Mouse (Mus musculus) layer of hippocampus, adult 11-12 months (tissue): ENCODE data around the gene Pacsin2.
"Not testable (repeated sequence)": the region's sequence is repeated elsewhere in the genome, so short reads cannot be mapped to it uniquely, and the experiment has no call there.

ENCODE experiments used
- DNase-seq: peaks from one replicate; pipeline ENCODE4 v3.0.0; 2022; ENCODE audit warnings: low spot score

The Pacsin2 gene

DNA sequence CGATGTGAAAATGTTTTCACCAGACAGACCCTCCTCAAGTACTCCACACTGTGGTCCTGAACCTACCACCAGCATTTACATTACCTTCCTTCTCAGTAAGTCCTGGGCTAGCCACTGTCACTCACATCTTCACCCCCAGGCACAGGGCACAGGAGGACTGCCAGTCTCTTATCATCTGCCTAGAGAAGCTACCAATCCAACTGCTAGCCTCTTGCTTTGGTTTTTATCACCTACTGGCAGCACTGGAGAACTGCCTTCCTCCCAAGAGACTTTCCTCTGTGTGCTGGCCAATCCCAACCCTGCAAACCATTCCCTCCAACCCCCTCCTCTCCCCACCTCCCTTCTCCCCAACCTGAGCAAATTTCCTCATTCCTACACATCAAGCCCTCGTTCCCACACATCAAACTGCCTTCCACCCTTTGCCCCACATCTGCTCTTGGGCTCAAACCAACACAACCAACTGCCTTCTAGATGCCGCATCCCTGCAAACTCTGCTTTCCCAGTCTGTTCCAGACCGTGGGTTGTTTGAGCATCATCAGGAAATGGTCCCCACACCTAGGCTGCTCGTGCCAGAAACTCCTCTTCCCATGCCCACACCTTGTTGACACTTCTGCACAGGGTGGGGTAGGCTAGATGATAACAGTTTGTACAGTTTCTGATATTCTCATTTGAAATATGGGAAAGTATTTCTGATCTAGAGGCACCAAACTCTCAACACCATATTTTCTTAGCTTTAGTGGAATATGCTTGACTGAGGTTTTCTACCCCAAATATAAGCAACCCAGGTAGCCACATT is 40.6 kb downstream of the Pacsin2 start:
- no peak for DNase-seq

DNA sequence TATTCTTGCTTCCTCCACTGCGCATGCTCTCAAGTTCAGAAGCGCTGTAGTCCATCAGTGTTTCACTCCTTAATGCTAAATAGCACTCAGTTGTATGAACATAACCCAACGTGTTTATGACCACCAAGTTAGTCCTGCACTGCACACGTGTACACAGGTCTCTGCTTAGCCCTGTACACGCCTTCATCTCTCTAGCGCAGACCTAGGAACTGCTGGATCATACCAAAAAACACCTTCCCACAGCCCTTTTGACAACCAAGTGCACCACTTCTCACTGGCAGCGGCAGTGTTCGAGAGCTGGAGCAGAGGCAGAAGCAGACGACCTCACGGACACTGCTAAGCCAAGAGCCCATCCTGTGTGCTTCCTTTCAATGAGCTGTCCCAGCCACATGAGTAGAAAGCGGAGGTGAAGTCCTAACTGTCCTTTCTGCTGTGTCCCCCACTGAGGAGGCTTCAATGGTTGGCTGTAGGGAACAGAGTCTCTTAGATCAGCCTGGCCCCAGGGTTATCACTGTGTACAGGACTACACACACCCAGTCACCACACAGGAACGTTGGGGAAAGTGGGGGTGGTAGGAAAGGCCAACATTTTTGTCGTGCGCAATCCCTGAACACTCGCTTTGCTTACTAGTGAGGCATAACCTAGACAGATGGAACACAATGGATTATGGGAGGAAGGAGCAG is 42.0 kb downstream of the Pacsin2 start:
- DNase-seq: no peak

DNA sequence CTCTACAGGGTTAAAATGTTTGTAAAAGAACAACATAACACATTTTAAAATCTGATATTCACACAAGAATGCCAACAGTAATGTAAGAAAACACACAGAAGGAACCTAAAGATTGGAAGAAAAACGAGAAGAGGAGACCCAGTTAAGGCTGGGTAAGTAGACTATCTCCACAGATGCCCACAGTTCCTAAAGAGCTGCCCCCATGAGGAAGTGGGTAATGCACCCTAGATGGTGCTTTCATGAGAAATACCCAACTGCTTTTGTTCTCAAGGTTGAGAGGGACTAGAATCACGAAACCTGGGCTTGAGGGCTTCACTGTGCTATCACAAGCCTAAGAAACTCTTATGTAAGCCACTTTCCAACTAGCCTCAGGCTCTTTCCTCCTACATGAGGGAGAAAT is 44.8 kb downstream of the Pacsin2 start:
- DNase-seq: no peak

DNA sequence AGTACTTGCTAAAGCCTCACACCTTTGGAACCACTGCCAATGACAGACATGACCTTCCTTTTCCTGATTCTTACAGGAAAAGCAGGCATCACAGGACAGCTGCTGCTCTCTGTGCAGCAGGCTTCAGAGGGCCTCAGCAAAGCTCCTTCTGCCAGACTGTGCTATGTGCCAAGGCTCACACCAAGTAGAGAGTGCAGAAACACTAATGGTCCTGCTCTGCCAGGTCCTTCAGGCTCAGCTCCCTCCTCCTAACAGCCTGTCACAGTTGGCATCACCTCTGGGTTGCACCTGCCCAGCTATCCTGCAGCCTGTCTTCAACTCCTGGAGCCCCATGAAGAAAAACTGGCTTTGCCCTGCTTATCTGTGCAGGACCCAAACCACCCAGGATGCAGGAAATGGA is 45.7 kb downstream of the Pacsin2 start:
- no peak for DNase-seq

DNA sequence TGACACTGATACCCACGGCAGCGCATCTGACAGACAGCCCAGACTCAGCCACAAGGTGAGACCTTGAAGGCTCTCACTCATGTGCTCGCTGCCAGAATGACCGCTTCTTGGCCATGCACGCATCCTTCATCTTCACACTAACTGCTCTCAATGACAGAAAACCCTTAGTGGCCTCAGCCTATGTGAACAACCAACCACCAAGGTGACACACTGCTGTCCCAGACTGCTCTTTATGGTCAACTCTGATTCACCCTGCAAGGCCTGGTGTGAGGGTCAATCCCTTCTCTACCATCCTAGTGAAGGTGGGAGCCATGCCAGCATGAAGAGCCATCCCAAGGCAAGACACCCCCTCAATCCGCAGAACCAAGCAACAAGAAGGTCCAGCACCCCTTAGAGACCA is 46.5 kb downstream of the Pacsin2 start:
- DNase-seq: no peak

DNA sequence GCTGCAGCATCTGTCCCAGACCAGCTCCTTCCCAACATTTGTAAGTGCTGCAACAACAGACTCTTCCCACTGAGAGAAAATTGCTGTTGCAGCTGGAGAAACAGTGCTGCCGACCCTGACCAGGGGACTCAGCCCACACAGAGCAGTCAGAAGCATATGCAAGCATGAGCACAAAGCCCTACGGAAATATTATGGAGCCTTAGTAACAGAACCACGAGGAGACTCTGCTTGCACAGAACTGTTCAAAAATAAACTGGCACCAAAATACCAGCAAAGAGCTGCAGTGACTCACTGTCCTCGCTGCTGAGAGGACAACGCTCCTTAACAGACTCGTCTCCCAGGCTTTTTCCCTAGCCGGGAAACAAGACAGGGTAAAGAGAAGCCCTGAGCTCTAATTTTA is 47.0 kb downstream of the Pacsin2 start:
- DNase-seq: peak; percentile 56

DNA sequence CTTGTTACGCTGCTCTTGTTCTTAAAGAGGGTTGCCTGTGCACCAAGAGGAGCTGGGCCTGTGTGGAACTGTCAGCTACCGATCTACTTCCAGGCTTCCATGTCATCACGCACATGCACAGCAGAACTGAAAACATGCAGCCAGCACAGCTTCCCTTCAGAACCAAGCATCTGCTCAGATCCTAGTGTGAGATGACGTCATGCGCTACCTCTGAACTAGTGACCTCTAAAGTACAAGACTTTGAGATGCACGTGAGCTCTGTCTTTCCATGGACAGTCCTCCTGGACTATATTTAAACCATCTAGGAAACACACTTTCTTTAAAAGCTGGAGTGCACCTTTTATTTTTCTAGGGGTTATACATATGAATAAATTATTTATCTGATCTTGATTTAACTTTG is 49.0 kb downstream of the Pacsin2 start:
- DNase-seq: no peak

DNA sequence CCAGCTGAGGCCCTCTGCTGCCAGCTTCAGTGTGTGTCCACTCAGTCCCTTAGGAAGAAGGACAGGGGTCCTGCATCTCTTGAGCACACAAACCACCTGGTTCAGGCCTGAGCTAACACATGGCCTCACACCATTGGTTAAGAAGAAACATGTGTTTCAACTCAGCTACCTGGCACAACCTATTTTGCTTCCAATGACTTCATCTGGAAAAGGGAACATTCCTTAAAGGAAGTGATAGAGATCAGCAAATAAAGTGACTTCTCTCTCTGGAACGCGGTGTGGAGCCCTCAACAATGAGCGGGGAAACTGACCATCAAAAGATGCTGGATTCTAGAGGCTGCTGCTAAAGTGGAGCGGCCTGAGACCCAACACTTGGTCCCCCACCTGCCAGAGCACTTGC is 52.8 kb downstream of the Pacsin2 start:
- no peak for DNase-seq

DNA sequence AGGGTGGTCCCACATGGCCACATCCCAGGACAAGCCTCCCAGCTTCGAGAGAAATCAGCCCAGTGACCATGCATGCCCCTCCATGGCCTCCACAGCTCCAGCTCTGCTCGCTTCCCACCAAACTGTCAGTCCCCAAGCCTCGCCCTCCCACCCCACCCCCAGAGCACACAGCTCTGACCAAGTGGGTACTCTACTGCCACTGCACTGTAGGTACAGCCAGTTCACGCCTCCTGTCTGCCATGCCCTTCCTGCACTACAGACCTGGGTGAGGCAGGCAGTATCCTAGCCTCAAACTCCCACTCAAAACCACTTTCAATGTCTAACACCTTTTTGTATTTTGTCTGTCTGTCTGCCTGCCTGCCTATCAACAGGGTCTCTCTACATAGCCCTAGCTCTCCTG is 53.7 kb downstream of the Pacsin2 start:
- DNase-seq: no peak

DNA sequence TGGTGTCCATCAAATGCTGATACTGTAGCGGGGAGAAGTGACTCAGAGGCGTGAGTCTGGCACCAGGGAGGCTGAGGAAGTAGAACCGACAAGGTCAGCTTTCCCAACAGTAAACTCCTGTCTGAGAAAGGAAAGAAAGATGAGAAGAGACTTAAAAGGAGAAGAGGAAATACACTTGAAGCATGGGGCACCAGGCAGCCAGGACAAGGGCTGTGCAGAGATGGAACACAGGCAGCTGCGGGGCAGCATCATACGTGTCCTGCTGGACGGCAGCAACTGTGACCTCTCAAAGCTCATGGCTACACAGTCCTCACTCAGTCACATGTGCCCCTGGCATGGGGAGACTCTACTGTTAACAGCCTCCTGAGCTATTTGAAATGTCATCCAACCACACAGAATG is 54.1 kb downstream of the Pacsin2 start:
- no peak for DNase-seq

DNA sequence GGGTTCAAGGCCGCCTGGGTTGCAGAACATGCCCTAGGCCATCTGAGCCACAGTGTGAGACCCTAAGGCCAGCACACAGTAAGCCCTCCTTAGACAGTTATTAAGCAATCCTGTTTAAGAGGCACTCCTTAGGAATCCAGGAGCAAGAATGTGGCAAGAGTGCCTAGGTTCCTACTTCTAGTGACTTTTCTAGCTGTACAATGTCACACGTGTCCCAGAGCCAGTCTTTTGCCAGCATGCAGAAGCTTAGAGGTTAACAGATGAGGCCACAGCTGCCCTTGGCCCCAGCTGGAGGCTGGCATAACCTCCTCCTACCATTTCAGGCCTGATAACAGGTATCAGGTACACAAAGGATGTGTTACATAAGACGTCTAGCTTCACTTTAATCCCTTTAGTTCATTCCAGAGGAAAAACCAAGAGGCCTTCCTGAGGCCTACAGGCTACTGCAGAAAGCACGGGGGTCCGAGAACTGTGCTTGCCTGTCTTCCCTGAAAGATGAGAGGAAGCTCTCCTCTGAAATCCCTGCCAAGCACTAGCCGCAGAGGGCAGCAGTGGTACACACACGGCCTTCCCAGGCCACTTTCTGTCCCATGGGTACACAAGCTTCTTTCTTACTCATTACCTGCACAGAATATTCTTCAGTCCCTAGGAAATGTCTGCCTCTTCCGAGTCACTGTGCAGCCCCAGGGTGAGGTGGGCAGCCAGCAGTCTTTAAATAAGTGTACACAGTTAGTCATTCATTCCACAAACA is 55.5 kb downstream of the Pacsin2 start:
- no peak for DNase-seq

DNA sequence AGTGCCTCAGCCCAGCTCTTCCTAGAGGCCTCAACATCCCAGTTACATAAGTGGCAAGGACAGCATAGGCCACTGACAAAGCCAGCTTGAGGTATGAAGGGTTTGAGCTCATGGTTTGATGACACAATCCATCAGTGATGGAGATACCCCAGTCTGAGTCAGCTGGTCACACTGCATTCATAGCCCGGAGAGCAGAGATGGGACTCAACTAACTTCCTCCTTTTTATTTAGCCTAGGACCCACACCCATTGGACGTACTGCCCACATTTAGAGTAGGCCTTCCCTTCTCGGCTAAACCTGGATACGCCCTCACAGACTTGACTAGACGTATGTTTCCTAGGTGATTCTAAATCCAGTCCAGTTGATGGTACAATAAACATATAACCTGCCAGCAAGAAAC is 56.2 kb downstream of the Pacsin2 start:
- no peak for DNase-seq

DNA sequence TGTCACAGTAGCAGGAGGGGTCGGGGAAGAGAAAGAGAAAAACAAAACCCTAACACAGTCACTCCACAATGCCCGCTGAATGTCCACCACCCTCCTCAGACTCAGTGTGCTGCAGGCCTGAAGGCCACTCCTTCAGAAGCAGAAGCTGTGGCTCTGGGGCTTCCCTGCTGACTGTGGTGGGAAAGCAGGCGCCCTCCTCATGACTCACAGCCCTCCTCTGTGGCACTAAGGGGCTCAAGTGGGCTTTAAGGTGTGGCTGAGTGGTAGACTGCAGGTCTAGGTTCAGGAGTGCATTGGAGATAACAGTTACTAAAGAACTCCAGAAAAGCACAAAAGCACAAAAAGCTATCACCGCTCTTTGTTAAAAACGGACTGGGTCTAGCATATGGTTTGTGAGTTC is 56.9 kb downstream of the Pacsin2 start:
- DNase-seq: no peak

DNA sequence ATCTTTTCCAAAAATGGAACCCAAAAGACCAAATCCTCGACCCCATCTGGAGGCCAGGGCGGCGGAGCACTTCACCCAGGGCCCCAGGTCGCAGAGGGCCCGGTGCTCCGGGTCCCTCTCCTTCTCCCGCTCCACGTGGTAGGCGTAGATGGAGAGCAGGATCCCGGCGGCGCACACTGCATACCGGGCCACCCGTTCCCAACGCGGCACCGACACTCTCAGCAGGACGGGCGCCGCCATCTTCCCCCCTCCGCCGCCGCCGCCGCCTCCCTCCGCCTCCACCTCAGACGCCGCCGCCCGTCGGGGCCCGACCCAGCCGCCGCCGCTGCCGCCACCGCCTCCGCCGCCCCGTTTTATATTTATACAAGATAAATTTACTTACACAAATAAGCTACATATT is 58.5 kb downstream of the Pacsin2 start:
- DNase-seq: not testable (repeated sequence)

DNA sequence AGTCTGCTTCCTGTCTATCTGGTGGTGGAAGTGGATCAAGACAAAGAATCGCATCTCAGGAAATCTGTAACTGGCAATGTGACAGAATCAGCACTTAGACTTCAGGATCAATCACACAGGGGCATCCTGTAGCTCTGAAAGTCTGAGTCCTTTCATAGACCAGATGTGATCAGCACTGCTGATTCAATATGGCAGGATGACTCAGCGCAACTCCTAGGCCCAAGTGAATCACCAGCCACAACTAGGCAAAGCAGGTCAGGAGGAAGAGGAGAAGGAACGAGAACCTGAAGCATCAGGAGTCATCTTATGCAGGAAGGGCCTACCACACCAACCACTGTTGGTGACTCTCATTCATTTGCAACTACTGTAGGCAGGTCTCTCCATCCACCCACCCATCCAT is 60.4 kb downstream of the Pacsin2 start:
- no peak for DNase-seq

DNA sequence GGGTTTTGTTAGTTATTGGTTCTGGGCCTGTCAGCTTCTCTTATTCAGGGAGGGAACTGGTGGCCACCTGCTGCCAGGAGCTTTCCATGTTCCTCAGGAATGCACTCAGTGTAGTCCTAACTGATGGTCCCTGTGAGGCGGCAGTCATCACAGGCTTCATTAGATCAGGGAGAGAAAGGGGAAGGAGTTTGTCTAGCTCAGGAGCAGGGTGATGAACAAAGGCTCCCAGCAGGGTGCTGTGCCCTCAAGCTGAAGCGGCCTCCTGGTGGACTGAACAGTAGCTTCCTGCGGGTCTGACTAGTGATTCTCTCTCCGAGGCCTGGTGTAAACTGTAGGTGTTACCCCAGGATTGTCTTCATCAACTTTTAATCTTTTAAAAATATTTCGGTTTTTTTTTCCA is 61.4 kb downstream of the Pacsin2 start:
- no peak for DNase-seq

DNA sequence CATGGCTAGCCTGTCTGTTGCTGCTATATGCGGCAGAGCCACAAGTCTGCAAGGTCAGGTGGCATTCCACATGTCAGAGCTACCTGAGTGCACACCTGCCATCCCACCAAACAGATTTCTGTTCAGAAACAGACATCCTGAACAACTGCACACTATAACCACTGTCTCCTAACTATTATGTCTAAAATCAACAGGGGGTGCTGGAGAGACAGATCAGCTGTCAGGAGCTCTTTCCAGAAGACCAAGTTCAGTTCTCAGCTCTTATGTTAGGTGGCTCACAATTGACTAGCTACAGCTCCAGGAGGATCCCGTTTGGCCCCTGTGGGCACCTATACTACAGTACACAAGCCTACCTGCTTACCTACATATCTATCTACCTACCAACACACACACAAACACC is 71.7 kb downstream of the Pacsin2 start:
- no peak for DNase-seq

DNA sequence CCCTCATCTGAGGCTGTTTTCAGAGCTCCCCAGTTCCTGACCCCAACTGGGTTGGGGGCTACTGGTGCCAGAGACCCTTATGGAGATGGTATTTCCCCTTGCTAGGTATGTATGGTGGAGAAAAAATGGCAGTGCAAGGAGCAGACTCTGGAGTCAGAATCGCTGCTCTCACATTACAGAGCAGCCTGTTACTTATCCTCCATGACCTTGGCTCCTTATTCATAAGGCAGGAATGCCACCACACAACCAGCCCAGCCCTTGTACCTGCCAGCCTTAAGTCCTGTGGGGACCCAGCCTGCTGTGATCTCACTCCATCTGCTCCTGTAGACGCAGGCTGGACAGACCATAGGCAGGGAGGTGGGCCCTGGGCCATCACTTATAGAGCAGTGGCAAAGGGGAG is 76.5 kb downstream of the Pacsin2 start:
- no peak for DNase-seq

DNA sequence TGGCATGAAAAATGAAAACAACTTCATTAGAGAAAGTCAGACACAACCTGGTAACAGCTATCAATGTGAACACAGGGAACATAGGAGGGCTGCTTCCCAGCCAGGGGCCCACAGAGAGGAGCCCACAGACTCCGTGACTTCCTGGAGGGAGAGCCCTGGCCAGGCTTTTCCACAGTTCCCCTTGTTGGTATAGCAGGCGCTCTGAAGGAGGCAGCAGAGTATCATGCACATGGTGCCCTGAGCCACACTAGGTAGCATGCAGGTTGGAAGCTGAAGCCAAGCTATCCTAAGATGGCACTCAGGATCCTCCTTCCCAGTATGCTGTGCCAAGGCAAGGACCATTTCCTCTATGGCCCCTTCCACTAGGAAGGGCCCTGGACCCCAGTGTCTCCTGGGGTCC is 80.8 kb downstream of the Pacsin2 start:
- no peak for DNase-seq

DNA sequence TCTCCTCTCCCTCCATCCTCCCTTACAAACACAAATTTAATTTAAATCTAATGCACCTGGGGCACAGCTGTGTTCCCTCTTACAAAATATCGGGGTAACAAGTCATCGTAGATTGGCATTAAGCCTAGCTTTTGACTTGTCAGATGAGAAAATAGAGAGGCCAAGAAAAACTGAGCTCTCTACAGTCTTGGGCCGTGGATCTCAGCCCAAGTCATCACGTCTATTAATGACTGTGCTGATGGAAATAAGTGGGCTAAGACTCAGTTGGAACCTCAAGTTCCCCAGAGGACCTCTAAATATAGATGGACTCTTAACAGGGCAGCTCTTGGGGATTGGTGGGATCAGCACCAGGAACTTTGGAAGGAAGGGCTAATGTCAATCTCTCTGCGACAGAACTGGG is 81.3 kb downstream of the Pacsin2 start:
- DNase-seq: no peak

DNA sequence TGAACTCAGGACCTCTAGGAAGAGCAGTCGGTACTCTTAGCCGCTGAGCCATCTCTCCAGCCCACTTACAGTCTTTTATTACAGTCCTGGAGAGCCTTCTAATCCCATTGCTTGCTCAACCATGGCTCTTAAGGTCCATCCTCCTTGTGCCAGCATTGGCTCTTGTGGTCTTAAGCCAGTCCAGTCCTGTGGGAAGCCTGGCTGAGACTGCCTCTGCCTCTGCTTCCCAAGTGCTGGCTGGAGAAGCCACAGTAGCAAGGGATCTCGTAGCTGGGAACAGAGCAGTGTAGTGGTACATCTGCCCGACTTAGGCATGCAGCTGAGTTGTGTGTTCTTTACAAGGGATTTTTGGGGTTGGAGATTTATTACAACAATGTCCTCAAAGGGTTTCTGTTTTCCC is 81.9 kb downstream of the Pacsin2 start:
- no peak for DNase-seq

DNA sequence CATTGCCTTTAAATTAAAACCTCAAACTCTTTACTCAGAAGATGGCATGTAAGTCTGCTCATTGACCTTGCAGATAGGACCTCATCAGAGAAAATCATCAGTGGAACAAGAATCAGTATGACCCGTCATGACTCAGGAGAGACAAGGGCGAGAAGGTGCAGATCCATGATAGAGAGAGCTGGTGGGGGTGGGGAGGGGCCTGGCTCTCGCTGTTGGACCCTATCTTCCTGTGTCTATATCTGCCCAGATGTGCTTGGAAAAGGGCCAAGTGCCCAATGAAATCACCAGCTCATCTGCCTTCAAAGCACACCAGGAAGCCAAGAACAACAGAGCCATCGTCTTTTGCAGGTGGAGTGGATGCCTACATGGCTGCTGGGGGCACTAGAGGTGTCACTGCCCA is 87.3 kb downstream of the Pacsin2 start:
- DNase-seq: no peak

DNA sequence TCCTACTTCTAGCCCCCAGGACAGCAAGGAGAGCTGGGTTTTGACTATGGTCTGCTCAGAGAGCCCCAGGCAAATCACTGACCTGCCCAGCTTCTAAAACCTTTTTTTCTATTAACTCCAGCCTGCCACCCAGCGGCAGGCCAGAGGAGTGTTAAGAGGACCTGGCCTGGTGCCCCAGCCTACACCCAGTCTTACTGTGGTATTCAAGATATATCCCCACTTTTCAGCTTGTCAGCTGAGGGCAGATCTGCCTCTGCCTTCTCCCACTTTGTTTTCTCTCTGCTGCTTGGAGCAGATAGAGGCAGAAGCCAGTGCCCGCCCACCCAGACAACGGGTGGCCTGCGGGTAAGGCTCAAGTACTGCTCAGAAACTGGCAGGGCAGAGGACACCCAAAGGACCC is 89.3 kb downstream of the Pacsin2 start:
- peak; percentile 54 for DNase-seq
